7 mouse cellular contexts compared by ENCODE assay signal in genomic region chr2:14602788-14603187, GRCm38 (mm10). TPM values are rescaled to one million over a fixed set of nuclear protein-coding genes. Genes with fewer than 3 reads are reported as not detected.
A peak's percentile ranks its signal among the peaks of the same experiment; 100 is the strongest.
DNase-seq lines count a peak whose midpoint lies in the region; ATAC-seq and TF ChIP-seq lines count a peak whose summit lies in the region.

Gene Cacnb2, plus strand, starts transcription at chr2:14603088.

- TF ChIP-seq CTCF in spleen, adult 2 months (IDR thresholded peaks at IDR 0.05; ENCODE audit: extremely low read depth, insufficient read depth, insufficient read length, insufficient replicate concordance), result no peak

- H3K36me3 ChIP-seq in spleen, adult 2 months (ENCODE audit: control insufficient read depth, insufficient read depth, low read length), result no peaks in the 10 kb centered on the region
- H3K36me3 ChIP-seq in forebrain, embryonic 13.5 days (ENCODE audit: poor library complexity, severe bottlenecking), result no peaks in the 10 kb centered on the region
- H3K36me3 ChIP-seq in intestine, embryonic 16.5 days (ENCODE audit: control insufficient read depth, insufficient read depth, low read length), result no peaks in the 10 kb centered on the region
- H3K36me3 ChIP-seq in midbrain, embryonic 15.5 days (replicated peaks), result no peaks in the 10 kb centered on the region

- H3K27me3 ChIP-seq in spleen, adult 2 months (ENCODE audit: control insufficient read depth, insufficient read depth, low read length), result peaks cover 13% of the 10 kb centered on the region
- no peaks in the 10 kb centered on the region for H3K27me3 ChIP-seq in forebrain, embryonic 13.5 days
- peaks cover 6% of the 10 kb centered on the region; the same call in 1 of the 2 replicates for H3K27me3 ChIP-seq in intestine, embryonic 16.5 days (replicated peaks; ENCODE audit: control insufficient read depth, insufficient read depth, low read length)
- peaks cover 14% of the 10 kb centered on the region; the same call in 1 of the 2 replicates for H3K27me3 ChIP-seq in midbrain, embryonic 15.5 days (replicated peaks)

- H3K9me3 ChIP-seq in forebrain, embryonic 13.5 days (replicated peaks), result no peaks in the 10 kb centered on the region
- no peaks in the 10 kb centered on the region for H3K9me3 ChIP-seq in intestine, embryonic 16.5 days (ENCODE audit: control insufficient read depth, low read length)
- H3K9me3 ChIP-seq in midbrain, embryonic 15.5 days, result no peaks in the 10 kb centered on the region

- intact Hi-C loops in gastrocnemius, postnatal 36 days (cut with DNase I), result no loop called here

- H3K4me2 ChIP-seq in forebrain, embryonic 13.5 days, result peak within 1 kb of the TSS; percentile 89
- peak within 1 kb of the TSS; percentile 98 for H3K4me2 ChIP-seq in intestine, embryonic 16.5 days (ENCODE audit: low read depth, low read length)
- H3K4me2 ChIP-seq in midbrain, embryonic 15.5 days, result peak within 1 kb of the TSS; percentile 98

- no peak within 1 kb of the TSS; the same call in 1 of the 2 replicates for H3K27ac ChIP-seq in spleen, adult 2 months (ENCODE audit: insufficient read depth, low read length)
- peak within 1 kb of the TSS; percentile 68; the same call in 1 of the 2 replicates for H3K27ac ChIP-seq in forebrain, embryonic 13.5 days
- H3K27ac ChIP-seq in intestine, embryonic 16.5 days (ENCODE audit: low read length), result peak within 1 kb of the TSS; percentile 54; the same call in 1 of the 2 replicates
- H3K27ac ChIP-seq in midbrain, embryonic 15.5 days, result peak within 1 kb of the TSS; percentile 78; the same call in 1 of the 2 replicates

- WGBS in spleen, adult 2 months, result 36% methylated on average over 3 of the region's 3 CpGs
- WGBS in forebrain, embryonic 13.5 days, result 48% methylated on average over 3 of the region's 3 CpGs
- WGBS in intestine, embryonic 16.5 days, result 52% methylated on average over 3 of the region's 3 CpGs
- WGBS in midbrain, embryonic 15.5 days, result 68% methylated on average over 3 of the region's 3 CpGs

- TF ChIP-seq POLR2A in spleen, adult 2 months (IDR thresholded peaks at IDR 0.05; ENCODE audit: low read depth, low read length), result no peak

- peaks cover 13% of the 10 kb centered on the region; the same call in 1 of the 2 replicates for H3K4me1 ChIP-seq in spleen, adult 2 months (ENCODE audit: control insufficient read depth, insufficient read depth, insufficient read length)
- peaks cover 24% of the 10 kb centered on the region for H3K4me1 ChIP-seq in forebrain, embryonic 13.5 days
- H3K4me1 ChIP-seq in intestine, embryonic 16.5 days (ENCODE audit: control insufficient read depth, insufficient read depth, low read length), result peaks cover 6% of the 10 kb centered on the region
- peaks cover 19% of the 10 kb centered on the region for H3K4me1 ChIP-seq in midbrain, embryonic 15.5 days

- peak within 1 kb of the TSS; percentile 62 for H3K4me3 ChIP-seq in spleen, adult 2 months (ENCODE audit: extremely low read depth, insufficient read depth, insufficient read length)
- peak within 1 kb of the TSS; percentile 68 for H3K4me3 ChIP-seq in forebrain, embryonic 13.5 days
- H3K4me3 ChIP-seq in intestine, embryonic 16.5 days (ENCODE audit: low read length), result peak within 1 kb of the TSS; percentile 65
- peak within 1 kb of the TSS; percentile 82 for H3K4me3 ChIP-seq in midbrain, embryonic 15.5 days

- H3K9ac ChIP-seq in forebrain, embryonic 13.5 days, result peak within 1 kb of the TSS; percentile 83
- H3K9ac ChIP-seq in intestine, embryonic 16.5 days (ENCODE audit: low read depth, low read length), result peak within 1 kb of the TSS; percentile 76
- peak within 1 kb of the TSS; percentile 79 for H3K9ac ChIP-seq in midbrain, embryonic 15.5 days

- no peak for DNase-seq in spleen, adult 2 months (ENCODE audit: low read depth in 1 of 2, low spot score in 2 of 2)
- no peak for DNase-seq in spleen, adult 12 weeks (ENCODE audit: low spot score)
- DNase-seq in gastrocnemius, postnatal 36 days, result no peak
- DNase-seq in retina, embryonic 14.5 days (ENCODE audit: low spot score), result no peak

- no peak for ATAC-seq in forebrain, embryonic 13.5 days
- ATAC-seq in intestine, embryonic 16.5 days, result no peak
- ATAC-seq in midbrain, embryonic 15.5 days (replicated peaks), result no peak

RNA-seq across cellular contexts. Expression of gene Cacnb2, which starts in this region (rescaled TPM):
- 0.37 and 0.39 TPM in 2 replicates for polyA plus RNA-seq in spleen, adult 2 months (2012; rRNA removed)
- polyA plus RNA-seq in forebrain, embryonic 13.5 days (2015; fragmentation: Nextera tagmentation; extraction: Ambion mirVana), result 3.3 and 3.5 TPM in 2 replicates
- 1.3 and 2.3 TPM in 2 replicates for polyA plus RNA-seq in intestine, embryonic 16.5 days (2015; fragmentation: Nextera tagmentation; extraction: Ambion mirVana)
- 8.2 and 8.6 TPM in 2 replicates for polyA plus RNA-seq in midbrain, embryonic 15.5 days (2015; fragmentation: Nextera tagmentation; extraction: Ambion mirVana)
- total RNA-seq in gastrocnemius, postnatal 36 days (2021), result under 1 TPM; 0.25 to 0.38 TPM
